Mouse (Mus musculus) limb, embryonic 10.5 days (tissue): ENCODE measurements at regions not wholly inside any gene's neighbourhood (a gene's known extent, or its start where the extent isn't known, plus 50 kb on each side); places are given as distances from the start of the nearest gene placed in this dataset.
A peak's percentile ranks its signal among the peaks of the same experiment; 100 is the strongest.

Experiments used
- DNase-seq: peaks from one replicate; pipeline ENCODE4 v3.0.0-alpha.2; 2017; ENCODE audit warnings: low spot score
- H3K27ac ChIP-seq: fragments of 300-500 bp; sonication (generic); 2 replicates; pipeline ENCODE4 v1.5.1; 2016; ENCODE audit warnings: mild to moderate bottlenecking
- H3K27me3 ChIP-seq: fragments of 300-500 bp; sonication (generic); 2 replicates; pipeline ENCODE4 v1.6.1; 2016; ENCODE audit warnings: low read depth, mild to moderate bottlenecking; ENCODE audit not compliant: poor library complexity, severe bottlenecking
- H3K36me3 ChIP-seq: fragments of 300-500 bp; sonication (generic); 2 replicates; pipeline ENCODE4 v1.6.1; 2016; ENCODE audit warnings: mild to moderate bottlenecking, moderate library complexity
- H3K4me1 ChIP-seq: fragments of 300-500 bp; sonication (generic); 2 replicates; pipeline ENCODE4 v1.6.1; 2016
- H3K4me3 ChIP-seq: fragments of 300-500 bp; sonication (generic); 2 replicates; pipeline ENCODE4 v1.5.1; 2016; ENCODE audit warnings: mild to moderate bottlenecking, moderate library complexity
- H3K9me3 ChIP-seq: fragments of 300-500 bp; sonication (generic); replicated peaks from 2 replicates; pipeline ENCODE4 v1.6.1; 2016; ENCODE audit warnings: mild to moderate bottlenecking
- WGBS: fragments of 180-500 bp; shearing (Covaris S2); methylation state at CpG from one replicate; pipeline ENCODE4 v1.1.7; 2016; 5-methylcytosine and 5-hydroxymethylcytosine counted together

- no peaks in the 10 kb centered on the region for H3K4me1 ChIP-seq
- no peak overlapping the region for H3K27ac ChIP-seq
- no peak for DNase-seq
- WGBS, result 90% methylated on average over 6 of the region's 6 CpGs
- no peaks in the 10 kb centered on the region for H3K9me3 ChIP-seq
- H3K27me3 ChIP-seq, result no peaks in the 10 kb centered on the region
- H3K36me3 ChIP-seq, result no peaks in the 10 kb centered on the region
- no peak overlapping the region for H3K4me3 ChIP-seq
These were observed 208.4 kb upstream of the Gpr101 start for GRCm38 (mm10) chrX:57711914-57712313.

DNA sequence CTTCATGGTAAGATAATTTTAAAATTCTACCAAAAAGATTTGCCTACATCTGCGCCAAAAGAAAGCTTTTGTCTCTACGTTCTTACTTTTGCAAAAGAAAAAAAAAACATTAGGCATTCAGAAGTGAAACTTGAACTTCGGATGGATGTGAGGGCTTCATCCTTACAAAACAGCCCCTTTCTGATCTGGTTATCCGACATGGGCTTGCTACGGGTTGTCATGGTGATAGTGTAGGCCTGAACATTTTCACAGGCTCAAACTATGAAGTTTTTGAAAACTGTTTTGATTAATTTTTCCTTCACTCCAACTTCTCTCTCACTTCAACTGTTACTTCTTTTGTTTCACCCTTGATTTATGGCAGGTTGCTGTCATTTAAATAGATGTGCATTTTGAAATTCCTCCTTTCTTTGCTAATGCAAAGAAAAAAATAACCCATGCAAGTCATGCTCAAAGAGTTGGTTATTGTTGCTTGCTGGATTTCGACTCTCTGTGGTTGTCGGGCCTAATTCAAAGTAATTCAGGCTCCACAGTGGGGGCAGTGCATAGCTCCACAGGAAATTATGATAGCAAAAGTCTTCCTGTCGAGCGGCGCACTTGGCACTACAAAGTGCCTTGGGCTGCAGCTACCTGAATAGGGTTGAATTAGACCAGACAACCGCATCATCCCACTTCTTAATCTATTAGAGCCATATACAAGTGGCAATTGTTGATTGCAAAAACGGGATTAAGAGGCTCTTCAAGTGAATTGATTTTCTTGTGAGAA lies 205.7 kb upstream of the Gpr101 start:
- Histone ChIP-seq H3K27ac (no peak overlapping the region), H3K9me3 (no peaks in the 10 kb centered on the region), H3K4me1 (no peaks in the 10 kb centered on the region), H3K4me3 (no peak overlapping the region), H3K36me3 (no peaks in the 10 kb centered on the region), H3K27me3 (0 out of 2 replicates have a peak, but pooled peaks cover 3% of the 10 kb centered on the region)
- WGBS, result 86% methylated on average over 12 of the region's 12 CpGs
- DNase-seq, result no peak

- no peak for DNase-seq
- H3K27ac ChIP-seq, result no peak overlapping the region
- no peak overlapping the region for H3K4me3 ChIP-seq
These were observed 204.9 kb upstream of the Gpr101 start for GRCm38 (mm10) chrX:57708501-57708900.

DNA sequence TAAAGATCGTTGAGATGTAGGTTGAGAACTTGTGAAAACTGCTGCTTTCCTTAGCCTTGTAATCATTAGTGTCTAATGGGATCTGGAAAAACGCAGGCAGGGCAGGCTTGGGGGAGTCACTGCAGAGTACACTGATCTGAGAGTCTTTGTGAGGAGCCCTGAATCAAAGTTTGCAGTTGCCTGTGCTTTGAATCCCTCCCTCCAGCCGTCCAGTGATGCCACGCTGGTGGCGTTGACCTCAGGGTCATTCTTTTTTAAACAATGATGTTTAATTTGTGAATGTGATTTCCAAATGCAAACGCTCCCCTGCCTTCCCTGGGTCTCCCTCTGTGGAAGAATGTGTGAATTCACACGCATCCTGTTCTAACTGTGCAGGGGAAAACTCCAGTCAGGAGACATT lies 204.4 kb upstream of the Gpr101 start:
- no peak for DNase-seq
- Histone ChIP-seq H3K4me1 (no peaks in the 10 kb centered on the region), H3K27ac (no peak overlapping the region), H3K27me3 (0 out of 2 replicates have a peak, but pooled peaks cover 3% of the 10 kb centered on the region), H3K9me3 (no peaks in the 10 kb centered on the region), H3K36me3 (no peaks in the 10 kb centered on the region), H3K4me3 (no peak overlapping the region)
- 55% methylated on average over 7 of the region's 7 CpGs for WGBS

More at GRCm38 (mm10) chrX:57708501-57708900, 204.9 kb upstream of the Gpr101 start:
- no peaks in the 10 kb centered on the region for H3K9me3 ChIP-seq
- no peaks in the 10 kb centered on the region for H3K4me1 ChIP-seq
- H3K36me3 ChIP-seq, result no peaks in the 10 kb centered on the region
- WGBS, result 87% methylated on average over 6 of the region's 6 CpGs
- 0 out of 2 replicates have a peak, but pooled peaks cover 3% of the 10 kb centered on the region for H3K27me3 ChIP-seq

DNA sequence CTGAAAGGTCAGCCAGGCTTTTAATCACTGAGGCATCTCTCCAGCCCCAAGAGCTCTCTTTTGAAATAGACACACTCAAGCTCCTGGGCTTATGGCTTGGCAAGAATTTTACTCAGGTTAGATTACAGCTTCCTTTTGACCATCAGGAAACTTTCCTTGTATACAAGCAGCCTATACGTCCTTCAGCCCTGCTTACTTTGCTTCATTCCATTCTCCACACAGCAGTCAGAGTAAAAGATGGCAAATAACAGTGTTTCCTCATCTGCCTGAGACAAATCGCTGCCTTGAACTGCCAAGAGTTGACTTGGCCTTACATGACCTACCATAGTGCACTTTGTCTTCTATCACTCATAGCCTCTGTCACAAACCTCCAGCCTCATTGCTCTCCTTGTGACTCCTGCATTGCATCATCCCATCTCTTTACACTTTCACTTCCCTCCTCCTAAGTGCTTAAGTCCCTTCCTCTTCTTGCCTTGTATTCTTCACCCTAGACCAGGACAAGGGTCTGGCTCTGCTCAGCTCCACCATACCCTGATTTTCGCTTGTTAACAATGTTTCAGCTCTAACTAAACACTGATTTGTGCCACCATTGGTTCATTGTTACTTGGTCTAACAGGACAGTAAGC lies 203.2 kb upstream of the Gpr101 start:
- no peaks in the 10 kb centered on the region for H3K9me3 ChIP-seq
- no peak for DNase-seq
- H3K4me1 ChIP-seq, result no peaks in the 10 kb centered on the region
- no peak overlapping the region for H3K4me3 ChIP-seq
- no peaks in the 10 kb centered on the region for H3K36me3 ChIP-seq
- H3K27ac ChIP-seq, result no peak overlapping the region
- 0 out of 2 replicates have a peak, but pooled peaks cover 3% of the 10 kb centered on the region for H3K27me3 ChIP-seq
- WGBS, result 74% methylated on average over 3 of the region's 3 CpGs

GRCm38 (mm10) chrX:57692506-57692905 lies 188.9 kb upstream of the Gpr101 start:
- Histone ChIP-seq H3K36me3 (no peaks in the 10 kb centered on the region), H3K9me3 (no peaks in the 10 kb centered on the region), H3K27ac (no peak overlapping the region), H3K4me1 (no peaks in the 10 kb centered on the region), H3K27me3 (no peaks in the 10 kb centered on the region), H3K4me3 (no peak overlapping the region)
- WGBS, result 50% methylated on average over 1 of the region's 1 CpGs
- no peak for DNase-seq

DNA sequence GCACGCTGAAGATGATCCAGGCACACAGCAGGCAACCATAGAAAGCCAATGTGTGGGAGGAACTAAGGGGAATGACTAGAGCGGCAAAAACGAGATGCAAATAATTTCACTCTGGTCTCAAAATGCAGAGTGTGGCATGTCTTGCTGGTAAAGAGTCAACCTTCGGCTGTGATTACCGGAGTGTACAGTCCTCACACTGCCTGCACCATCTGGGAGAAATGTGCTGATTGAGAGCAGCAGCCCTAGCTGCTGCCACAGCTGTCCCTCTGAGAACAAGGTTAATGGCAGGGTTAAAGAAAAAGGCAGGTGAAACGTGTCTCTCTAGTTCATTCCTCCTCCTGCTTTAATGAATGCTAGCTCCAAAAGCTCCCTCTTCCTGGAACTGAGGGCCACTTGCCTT lies 173.2 kb upstream of the Gpr101 start:
- 79% methylated on average over 6 of the region's 6 CpGs for WGBS
- Histone ChIP-seq H3K4me3 (no peak overlapping the region), H3K9me3 (no peaks in the 10 kb centered on the region)

DNA sequence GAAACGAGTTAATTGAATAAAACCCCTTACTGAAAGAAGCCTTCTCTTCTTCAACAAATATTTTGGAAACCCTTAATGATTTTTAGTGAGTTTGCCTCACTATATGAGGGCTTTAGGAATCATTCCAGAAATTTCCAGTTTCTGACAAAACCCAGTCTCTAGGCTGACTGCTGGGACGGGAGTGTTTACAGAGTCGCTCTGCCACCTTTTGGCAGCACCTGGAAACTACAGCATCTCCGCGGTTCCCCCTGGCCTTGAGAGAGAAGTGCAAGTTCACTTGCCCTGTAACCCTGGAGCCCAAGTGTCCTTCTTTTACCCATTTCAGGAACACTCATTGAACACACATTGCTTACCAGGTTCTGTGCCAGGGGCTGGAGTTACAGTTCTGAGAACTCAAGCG lies 171.4 kb upstream of the Gpr101 start:
- H3K4me1 ChIP-seq, result no peaks in the 10 kb centered on the region
- no peak overlapping the region for H3K4me3 ChIP-seq
- DNase-seq, result peak; percentile 51
- 21% methylated on average over 6 of the region's 6 CpGs for WGBS
- no peaks in the 10 kb centered on the region for H3K9me3 ChIP-seq
- no peaks in the 10 kb centered on the region for H3K36me3 ChIP-seq
- H3K27ac ChIP-seq, result no peak overlapping the region
- 0 out of 2 replicates have a peak, but pooled peaks cover 6% of the 10 kb centered on the region for H3K27me3 ChIP-seq

More for the DNA sequence above, 173.2 kb upstream of the Gpr101 start:
- DNase-seq, result no peak
- H3K4me1 ChIP-seq, result no peaks in the 10 kb centered on the region
- H3K36me3 ChIP-seq, result no peaks in the 10 kb centered on the region
- H3K27ac ChIP-seq, result no peak overlapping the region
- 0 out of 2 replicates have a peak, but pooled peaks cover 6% of the 10 kb centered on the region for H3K27me3 ChIP-seq

GRCm38 (mm10) chrX:57659571-57659970 lies 156.0 kb upstream of the Gpr101 start:
- Histone ChIP-seq H3K27ac (no peak overlapping the region), H3K9me3 (no peaks in the 10 kb centered on the region), H3K36me3 (no peaks in the 10 kb centered on the region), H3K4me3 (no peak overlapping the region), H3K27me3 (no peaks in the 10 kb centered on the region), H3K4me1 (no peaks in the 10 kb centered on the region)
- 94% methylated on average over 3 of the region's 3 CpGs for WGBS
- DNase-seq, result no peak

DNA sequence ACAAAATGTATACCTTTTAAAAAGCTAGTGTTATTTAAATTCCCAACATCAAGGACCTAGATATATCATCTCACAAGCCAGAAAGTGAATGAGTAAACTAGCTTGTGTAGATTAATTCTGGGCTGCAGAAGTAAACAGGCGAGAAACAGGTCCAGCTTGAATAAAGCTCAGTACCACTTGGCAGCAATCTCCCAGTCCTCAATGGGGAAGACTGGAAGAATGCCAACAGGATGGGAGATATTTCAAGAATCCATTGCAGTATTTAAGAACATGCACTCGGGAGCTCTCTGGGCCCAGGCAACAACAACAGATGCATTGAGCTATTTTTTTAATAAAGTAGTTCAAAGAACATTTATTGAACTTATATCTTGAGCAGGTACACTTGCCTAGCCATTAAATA lies 152.5 kb upstream of the Gpr101 start:
- H3K36me3 ChIP-seq, result no peaks in the 10 kb centered on the region
- 85% methylated on average over 2 of the region's 2 CpGs for WGBS
- no peak overlapping the region for H3K4me3 ChIP-seq
- H3K27me3 ChIP-seq, result no peaks in the 10 kb centered on the region
- no peak overlapping the region for H3K27ac ChIP-seq
- no peak for DNase-seq
- no peaks in the 10 kb centered on the region for H3K4me1 ChIP-seq
- no peaks in the 10 kb centered on the region for H3K9me3 ChIP-seq

DNA sequence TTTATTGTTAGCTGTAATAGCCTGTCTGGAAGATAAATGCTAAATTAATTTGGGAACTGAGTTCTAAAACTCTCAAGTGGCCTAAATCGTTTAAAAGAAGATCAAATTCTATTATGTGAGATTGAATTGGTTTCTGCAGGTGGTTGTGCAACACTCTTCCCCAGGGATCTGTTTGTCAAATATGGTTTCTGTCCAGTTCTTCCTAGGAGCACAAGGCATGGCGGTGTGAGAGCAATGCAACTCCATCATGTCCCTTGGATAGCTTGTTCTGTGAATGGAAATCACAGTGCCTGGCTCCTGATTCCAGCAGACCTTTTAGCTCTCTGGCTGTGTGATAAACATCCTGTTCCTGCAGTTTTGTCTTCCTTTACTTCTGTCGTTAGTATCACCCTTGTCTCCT lies 151.9 kb upstream of the Gpr101 start:
- no peak overlapping the region for H3K27ac ChIP-seq
- no peaks in the 10 kb centered on the region for H3K4me1 ChIP-seq
- no peaks in the 10 kb centered on the region for H3K36me3 ChIP-seq
- no peaks in the 10 kb centered on the region for H3K27me3 ChIP-seq
- 61% methylated on average over 3 of the region's 3 CpGs for WGBS
- H3K4me3 ChIP-seq, result no peak overlapping the region
- no peaks in the 10 kb centered on the region for H3K9me3 ChIP-seq
- DNase-seq, result no peak
